Mouse (Mus musculus) gonadal fat pad, adult 2 months (tissue): ENCODE results near the gene Copa. TPM values are rescaled to one million over a fixed set of nuclear protein-coding genes. Genes with fewer than 3 reads are reported as not detected.

Experiments
- DNase-seq: peaks from one replicate; pipeline ENCODE4 v3.0.0-alpha.2; 2012; ENCODE audit warnings: low read depth
- polyA plus RNA-seq: library from polyadenylated mRNA; depleted of rRNA; stranded (reverse); fragments of >200 nt; gene quantifications from 2 replicates; pipeline ENCODE4 v1.2.3, GENCODE M21; 2012

Gene Copa
- polyA plus RNA-seq, 1 experiment = 50.5 TPM

- peak; percentile 2 for DNase-seq
These were observed 643 bp downstream of the Copa start for GRCm38 (mm10) chr1:172082899-172083445.

- no peak for DNase-seq
These were observed 11.2 kb downstream of the Copa start for GRCm38 (mm10) chr1:172093522-172093921.

- DNase-seq = no peak
These were observed 12.0 kb downstream of the Copa start for GRCm38 (mm10) chr1:172094295-172094694.

- DNase-seq = no peak
These were observed 12.9 kb downstream of the Copa start for GRCm38 (mm10) chr1:172095202-172095601.

GRCm38 (mm10) chr1:172099325-172100033 is 17.1 kb downstream of the Copa start:
- DNase-seq = no peak

- DNase-seq = no peak
These were observed 21.3 kb downstream of the Copa start for GRCm38 (mm10) chr1:172103619-172104018.

GRCm38 (mm10) chr1:172105101-172105500 is 22.8 kb downstream of the Copa start:
- no peak for DNase-seq

- DNase-seq = no peak
These were observed 25.6 kb downstream of the Copa start for GRCm38 (mm10) chr1:172107777-172108477.

GRCm38 (mm10) chr1:172116948-172117347 is 34.6 kb downstream of the Copa start:
- DNase-seq = no peak

GRCm38 (mm10) chr1:172119100-172119499 is 36.8 kb downstream of the Copa start:
- DNase-seq = no peak

GRCm38 (mm10) chr1:172119720-172120119 is 37.4 kb downstream of the Copa start:
- DNase-seq = no peak

- DNase-seq = no peak
These were observed 40.3 kb downstream of the Copa start for GRCm38 (mm10) chr1:172122671-172123070.

- no peak for DNase-seq
These were observed 42.2 kb downstream of the Copa start for GRCm38 (mm10) chr1:172124572-172124971.

- DNase-seq = no peak
These were observed 44.3 kb downstream of the Copa start, which contains the start of gene Pex19 for GRCm38 (mm10) chr1:172126376-172127347. Pex19 (plus strand) TSS chr1:172126755.

GRCm38 (mm10) chr1:172127487-172127886 is 45.2 kb downstream of the Copa start:
- DNase-seq = no peak

- no peak for DNase-seq
These were observed 46.2 kb downstream of the Copa start for GRCm38 (mm10) chr1:172128563-172128962.

- DNase-seq = no peak
These were observed 46.8 kb downstream of the Copa start for GRCm38 (mm10) chr1:172129108-172129507.

- DNase-seq = no peak
These were observed 47.5 kb downstream of the Copa start for GRCm38 (mm10) chr1:172129780-172130179.

GRCm38 (mm10) chr1:172132319-172132718 is 50.0 kb downstream of the Copa start:
- no peak for DNase-seq

GRCm38 (mm10) chr1:172133535-172133934 is 51.2 kb downstream of the Copa start:
- DNase-seq = no peak

GRCm38 (mm10) chr1:172134072-172134471 is 51.7 kb downstream of the Copa start:
- no peak for DNase-seq

GRCm38 (mm10) chr1:172140160-172140559 is 57.8 kb downstream of the Copa start:
- DNase-seq = no peak
